Mouse (Mus musculus) 3134 (cell line): ENCODE measurements around the gene Trnt1.

Source experiments
- DNase-seq: peaks from one replicate; pipeline ENCODE4 v3.0.0-alpha.2; 2011; ENCODE audit warnings: low spot score; ENCODE audit not compliant: insufficient read length; ENCODE audit errors: extremely low read depth

The Trnt1 gene

DNA sequence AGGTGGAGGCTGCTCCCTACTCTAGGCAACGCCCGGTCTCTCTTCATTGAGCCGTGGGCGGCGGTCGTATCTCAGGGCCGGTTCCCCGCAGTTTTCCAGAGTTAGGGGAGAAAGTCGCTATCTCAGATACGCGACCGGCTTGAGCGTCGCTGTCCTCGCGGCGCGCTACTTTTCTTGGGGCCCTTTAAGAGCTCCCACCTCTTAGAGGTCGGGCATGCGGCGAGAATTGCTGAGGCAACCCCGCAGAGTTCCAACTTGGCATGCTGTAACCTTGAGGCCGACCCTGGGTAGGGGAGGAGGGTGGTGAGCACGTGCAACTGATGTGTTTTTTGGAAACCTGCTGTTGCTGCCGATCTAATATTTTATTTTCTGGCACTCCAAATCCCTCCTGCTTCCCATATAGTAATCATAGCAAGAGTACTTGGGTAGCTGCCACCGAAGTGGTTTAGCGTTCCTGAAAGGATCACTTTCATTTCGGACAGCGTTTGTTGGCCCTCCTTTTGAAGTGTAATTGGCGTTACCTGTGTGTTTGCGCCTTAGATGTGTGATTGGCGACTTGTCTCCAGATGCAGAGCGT, 458 bp downstream of the Trnt1 start:
- no peak for DNase-seq

DNA sequence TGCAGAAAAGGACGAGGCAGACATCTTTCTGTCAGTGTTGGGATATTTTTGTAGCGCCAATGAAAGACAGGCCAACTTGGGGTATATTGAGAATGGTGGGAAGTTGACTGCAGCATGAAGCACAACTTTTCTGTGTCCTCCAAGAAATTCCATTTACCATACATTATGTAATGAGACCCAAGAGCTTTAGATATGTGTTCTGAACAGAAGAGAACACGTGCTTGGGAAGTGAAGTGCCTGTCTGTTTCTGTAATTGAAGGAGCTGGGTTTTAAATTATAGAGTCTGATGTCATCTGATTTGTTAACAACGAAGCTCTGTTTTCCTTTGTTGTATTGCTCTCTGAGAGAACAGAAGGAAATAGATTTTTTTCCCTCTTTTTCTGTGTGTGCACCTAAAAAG, 1.1 kb downstream of the Trnt1 start:
- DNase-seq, result no peak

DNA sequence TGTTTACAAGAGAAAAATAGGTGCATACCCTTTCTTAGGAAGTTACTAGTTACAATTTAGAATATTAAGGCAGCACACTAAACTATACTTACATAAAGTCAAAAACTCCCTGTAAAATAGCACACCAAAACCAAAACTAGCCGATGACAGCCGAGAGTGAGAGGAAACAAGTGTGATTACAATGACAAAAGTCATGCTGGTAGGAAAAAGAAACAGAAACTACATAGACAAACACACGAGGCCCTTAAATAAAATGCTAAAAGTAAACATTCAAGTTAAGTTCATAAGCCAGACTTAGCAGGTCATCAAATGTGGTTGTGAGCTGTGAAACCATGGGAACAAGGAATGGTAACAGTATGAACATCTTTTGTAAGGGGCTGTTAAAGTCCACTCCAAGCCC, 18.2 kb downstream of the Trnt1 start:
- DNase-seq, result no peak

DNA sequence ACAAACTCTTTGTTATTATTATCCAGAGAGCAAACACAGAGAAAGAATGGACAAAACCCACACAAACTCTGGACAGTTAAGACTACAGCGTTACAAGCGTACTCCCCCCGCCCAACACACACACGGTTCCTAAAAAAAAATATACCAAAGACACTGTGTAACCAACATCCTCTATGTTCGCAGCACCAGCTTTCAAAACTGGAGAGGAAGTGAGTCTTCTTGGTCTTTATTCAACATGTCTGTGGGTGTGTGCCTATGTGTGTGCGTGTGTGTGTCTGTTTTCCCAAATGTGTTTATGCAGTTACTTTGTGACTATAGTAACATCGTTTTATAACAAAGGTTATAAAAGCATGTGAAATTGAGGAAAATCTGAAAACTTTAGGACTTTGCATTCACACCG, 22.5 kb downstream of the Trnt1 start:
- no peak for DNase-seq

DNA sequence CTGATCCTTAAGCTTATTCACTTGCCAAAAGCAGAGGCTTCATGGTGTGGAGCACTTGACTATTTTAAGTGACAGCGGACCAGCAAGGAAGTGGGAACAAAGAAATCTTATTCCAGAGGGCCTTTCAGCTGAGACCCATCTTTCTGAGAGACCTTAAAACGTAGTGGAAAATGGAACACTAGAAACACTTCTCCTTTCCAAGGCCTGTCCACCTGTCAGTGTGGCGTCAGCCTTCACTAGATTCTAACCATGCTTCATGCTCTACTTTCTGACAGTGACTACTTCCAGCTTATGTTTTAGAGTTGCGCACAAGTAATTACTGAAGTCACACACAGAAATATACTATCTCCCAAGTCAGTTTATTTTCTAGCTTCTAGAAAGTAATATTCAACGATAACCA, 23.6 kb downstream of the Trnt1 start:
- no peak for DNase-seq

DNA sequence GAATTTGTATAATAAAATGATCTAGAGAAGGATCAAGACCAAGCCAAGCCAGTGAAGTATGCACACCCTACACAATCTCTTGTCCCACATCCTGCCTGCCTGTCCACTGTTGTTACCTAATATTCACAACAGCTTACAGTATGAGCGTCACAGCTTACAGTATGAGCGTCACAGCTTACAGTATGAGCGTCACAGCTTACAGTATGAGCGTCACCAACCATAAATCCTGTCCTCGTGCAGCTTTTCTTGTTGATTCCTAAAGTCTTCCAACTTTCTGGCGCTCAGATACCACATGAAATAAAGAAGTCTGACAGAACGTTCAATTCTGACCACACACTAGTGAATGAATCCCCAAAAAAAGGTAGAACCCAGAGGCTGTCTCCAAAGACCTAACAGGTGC, 24.2 kb downstream of the Trnt1 start:
- DNase-seq, result no peak

DNA sequence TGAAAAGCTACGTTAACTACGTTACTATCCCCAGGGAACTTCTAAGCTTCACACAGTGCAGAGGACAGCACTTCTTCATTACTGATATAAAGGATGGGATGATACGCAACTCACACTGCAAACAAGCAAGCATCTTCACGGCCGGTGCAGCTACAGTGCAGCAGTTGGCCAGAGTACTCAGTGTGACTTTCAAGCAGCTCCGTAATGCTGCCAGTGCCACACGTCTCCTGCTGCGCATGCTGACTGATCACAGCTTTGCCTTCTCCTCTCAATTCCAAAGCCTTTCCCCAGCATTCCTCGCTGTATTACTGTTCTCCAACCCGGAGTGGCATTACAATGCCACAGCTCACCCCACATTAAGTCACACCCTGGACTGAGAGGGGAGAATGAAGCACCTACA, 24.7 kb downstream of the Trnt1 start:
- DNase-seq, result no peak

DNA sequence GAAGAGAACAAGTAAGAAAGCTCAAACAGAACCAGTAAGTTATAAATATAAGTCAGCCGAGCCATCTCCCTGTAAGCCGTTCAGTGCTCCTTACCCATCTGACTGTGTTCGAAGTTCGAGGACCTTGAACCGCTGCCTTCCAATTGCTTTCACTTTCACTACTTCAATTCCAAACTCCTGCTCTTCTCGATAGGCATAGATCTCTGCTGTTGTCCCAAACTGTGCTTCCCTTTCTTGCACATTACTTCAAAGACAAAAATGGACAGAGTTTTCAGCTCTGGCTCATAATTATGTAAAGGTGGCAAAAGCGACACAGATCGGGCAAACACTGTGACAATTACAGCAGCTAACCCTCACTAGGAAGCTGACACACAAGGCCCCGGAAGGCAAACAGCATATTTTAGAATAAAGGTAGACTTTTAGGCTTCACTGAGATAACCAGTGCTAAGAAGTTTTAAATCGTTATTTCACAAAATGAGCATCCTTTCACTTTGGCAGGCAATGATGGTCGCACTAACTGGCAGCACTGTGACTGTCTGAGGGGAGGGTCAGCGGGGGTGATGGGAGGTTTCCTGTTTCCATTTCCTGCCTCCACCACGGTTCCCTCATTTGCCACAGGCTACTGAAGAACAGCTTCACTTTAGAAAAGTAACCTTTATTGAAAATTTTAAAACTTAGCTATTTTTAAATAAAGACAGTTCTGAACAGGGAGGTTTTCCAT, 25.3 kb downstream of the Trnt1 start:
- DNase-seq, result no peak

DNA sequence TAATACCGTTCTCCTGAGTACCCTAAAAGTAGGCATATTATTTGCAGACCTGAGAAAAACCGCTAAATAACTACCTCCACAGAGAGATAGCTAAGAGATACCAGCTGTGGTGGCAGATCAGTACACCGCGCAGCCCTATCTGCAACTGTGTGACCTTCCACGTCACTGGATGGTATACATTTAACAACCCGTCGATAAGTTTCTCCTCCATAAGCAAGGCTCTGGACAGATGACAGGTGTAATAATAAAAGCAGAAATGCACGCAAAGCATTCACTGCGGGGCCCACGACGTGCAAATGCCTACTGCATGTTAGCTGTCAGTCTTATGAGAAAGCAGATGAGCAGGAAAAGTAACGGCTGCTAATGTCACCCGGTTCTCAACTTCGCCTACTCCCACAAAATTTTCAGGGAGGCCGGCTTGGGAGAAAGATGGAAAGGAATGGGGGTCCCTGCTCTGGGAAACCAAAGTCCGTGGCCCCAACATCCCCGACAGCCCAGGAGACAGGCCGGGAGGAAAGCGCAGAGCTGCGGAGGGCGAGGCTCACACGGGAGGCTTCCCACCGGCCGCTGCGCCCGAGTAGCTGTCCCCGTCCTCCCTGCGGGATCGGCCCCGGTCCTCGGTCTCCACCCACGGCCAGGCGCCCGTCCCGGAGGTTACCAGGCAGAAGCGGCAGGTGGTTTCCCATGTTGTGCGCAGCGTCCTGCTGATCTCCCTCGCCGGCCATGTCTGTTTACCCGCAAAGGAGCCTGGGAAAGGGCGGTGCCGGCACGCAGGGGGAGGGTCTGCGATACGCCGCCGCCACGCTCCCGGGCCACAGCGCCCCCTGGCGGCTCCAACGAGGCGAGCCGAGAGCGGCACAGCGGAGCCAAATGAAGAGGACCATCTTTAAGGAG, 30.7 kb downstream of the Trnt1 start, which contains the start of gene Crbn:
TSS of gene Crbn (minus strand) at position 745 of the 894 bp plus-strand sequence.
- DNase-seq, result peak; percentile 89

DNA sequence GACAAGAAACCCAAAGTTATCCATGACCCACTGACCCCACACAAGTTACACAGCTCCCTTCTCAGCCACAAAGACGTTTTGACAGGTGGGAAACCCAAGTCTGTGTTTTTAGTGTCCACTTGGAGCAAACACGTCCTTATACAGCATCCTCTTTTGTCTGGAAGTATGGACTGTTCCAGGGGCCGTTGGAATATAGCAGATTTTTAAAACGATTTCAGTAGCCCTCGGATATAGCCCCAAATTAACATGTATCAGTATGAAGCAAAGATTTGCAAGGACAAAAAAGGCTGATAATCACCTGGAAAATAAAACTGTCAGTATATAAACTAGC, 31.3 kb downstream of the Trnt1 start:
- DNase-seq, result no peak

DNA sequence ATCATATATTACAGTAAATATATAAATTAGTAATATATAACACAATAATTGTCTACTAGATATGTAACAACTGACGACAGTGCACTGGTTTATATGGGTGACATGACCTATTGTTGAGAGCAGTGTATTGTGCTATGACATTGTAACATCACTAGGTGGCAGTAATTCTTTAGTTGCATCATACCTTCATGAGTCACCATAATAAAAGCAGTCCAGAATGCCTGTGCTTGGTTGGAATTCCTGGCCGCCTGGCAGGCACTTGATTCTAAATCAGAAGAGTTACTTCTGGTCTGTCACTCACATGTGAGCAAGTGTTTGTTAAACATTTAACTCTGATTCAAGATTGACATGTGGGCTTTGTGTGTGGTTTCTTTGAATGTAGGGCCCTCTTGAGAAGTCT, 36.0 kb downstream of the Trnt1 start:
- peak; percentile 46 for DNase-seq

DNA sequence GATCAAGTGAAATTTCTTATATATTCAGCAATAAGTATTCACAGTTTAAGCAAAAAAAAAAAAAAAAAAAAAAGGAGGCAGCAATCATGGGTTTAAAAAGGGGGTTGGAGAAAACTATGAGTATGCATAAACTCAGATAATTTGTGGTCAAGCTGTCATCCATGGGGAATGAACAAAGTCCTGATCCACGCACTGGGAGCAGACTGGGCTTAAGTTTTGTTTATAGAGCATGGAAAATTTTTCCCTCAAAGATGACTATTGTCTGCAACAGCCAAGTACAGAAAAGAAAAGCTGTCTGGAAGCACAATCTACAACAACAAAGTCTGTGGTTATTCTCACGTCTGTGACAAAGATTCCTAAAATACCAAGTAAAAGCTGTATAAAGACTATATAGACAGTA, 40.2 kb downstream of the Trnt1 start:
- DNase-seq, result no peak

DNA sequence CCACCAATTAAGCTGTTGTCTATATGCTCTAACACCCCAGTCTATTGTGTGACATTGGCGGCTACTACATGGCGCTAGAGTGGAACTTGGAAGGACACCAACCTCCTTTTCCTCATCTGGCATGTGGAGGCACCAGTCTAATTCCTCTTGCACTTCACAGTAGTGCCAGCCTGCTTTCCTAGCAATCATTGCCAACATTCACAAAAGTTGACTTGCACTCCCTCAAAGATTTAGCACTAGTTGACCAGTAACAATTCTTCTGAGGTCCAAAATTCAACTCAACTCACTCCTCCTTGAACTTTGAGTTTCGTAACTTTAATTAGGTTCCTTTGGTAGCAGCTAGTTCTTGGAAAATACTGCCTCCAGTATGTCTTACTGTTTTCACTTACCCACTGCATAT, 41.8 kb downstream of the Trnt1 start:
- DNase-seq, result no peak

DNA sequence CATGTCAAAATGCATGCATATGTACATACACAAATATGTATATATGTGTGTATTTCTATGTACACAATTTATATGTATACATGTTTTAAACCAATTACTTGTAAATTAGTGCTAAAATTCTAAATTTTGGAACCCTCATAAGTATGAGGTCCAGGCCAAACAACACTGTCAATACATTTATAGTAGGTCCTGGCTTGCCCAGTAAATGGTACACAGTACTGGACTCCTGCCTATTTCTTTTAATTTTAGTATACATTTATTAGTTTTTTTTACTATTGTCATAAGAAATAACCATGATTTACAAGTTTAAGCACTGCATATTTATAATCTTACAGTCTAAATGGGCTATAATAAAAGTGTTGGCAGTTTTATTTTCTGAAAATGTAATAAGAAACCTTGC, 50.3 kb downstream of the Trnt1 start:
- DNase-seq, result no peak

DNA sequence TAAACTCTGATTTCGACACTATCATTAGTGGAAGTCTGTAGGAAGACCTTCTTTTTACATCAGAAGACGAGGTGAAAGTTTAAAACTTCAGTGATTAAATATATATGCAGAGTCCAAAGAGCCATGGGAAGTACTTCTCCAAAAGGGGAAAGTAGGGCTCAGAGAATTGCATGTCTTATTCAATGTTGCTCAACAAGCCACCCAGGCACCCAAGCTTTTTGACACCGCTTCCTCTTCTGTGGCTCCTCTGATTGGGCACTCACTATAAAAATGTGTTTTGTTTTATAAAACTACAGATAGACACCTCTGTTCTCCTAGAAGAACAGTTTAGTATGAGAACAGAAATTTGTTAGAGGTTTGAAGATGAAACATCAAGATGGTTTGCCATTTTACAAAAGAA, 51.0 kb downstream of the Trnt1 start:
- no peak for DNase-seq

DNA sequence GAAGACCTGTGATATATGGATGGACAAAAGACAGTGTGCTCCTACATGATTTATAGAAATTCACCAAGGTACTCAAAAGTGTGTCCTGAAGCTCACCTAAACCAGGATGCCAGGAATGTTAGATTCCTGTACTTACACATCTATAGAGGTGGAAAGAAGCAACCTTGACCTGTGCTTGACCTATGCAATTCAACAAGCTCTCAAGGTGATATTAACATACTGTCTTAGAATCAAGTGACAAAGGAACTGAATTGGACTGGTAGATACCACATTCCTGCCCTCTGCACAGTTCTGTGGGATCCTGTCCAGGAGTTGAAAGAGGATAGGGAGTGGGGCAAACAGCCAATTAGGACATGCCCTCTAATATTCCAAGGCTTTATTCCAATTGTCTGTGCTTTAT, 51.6 kb downstream of the Trnt1 start:
- DNase-seq, result no peak

DNA sequence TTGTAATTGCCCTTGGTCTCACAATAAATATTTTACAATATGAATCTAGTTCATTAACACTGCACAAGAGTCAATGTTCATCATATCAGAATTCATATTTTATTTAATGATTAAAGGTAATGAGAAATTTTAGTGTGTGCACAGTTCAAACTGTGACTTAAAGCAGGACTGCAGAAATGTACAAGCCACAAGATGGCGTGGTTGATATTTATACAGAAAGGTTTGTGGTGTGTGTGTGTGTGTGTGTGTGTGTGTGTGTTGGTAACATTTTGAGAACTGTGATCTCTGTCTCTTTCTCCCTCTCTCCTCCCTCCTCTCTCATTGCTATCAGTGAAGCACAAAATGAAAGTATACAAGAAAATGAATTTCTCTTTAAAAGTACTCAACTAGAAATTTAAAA, 53.4 kb downstream of the Trnt1 start:
- peak; percentile 18 for DNase-seq
